Mouse (Mus musculus) heart, adult 2 months (tissue): Measurements from ENCODE around the gene Usp10.

Experiments
- CTCF ChIP-seq: fragments of 200-600 bp; IDR thresholded peaks from 2 replicates; pipeline ENCODE4 v1.8.1; 2022; ENCODE audit warnings: antibody characterized with exemption, mild to moderate bottlenecking, moderate library complexity
- EP300 ChIP-seq: fragments of 200-500 bp; IDR thresholded peaks from 2 replicates; pipeline ENCODE4 v1.6.1; 2011; ENCODE audit warnings: low read depth, low read length, control low read depth; ENCODE audit not compliant: insufficient read depth

- TF ChIP-seq CTCF (peak; percentile 66), EP300 (no peak)
Observed at GRCm38 (mm10) chr8:119984085-119984484, 73.9 kb downstream of the Usp10 start.
